Mouse (Mus musculus) heart, embryonic 14.5 days (tissue): ENCODE measurements around the gene Scn11a. TPM values are rescaled to one million over a fixed set of nuclear protein-coding genes. Genes with fewer than 3 reads are reported as not detected.

Experiments
- ATAC-seq: fragments of 200-750 bp; cut with Nextera tagmentation; 2 replicates; pipeline ENCODE4 v1.8.0; 2017; ENCODE audit warnings: low read depth, moderate TSS enrichment; ENCODE audit not compliant: insufficient number of reproducible peaks, insufficient read depth, low FRiP score
- H3K27ac ChIP-seq, 2 experiments: fragments of 200-500 bp in 1 of 2; fragments of 300-500 bp in 1 of 2; sonication (generic) in 1 of 2; replicated peaks in 1 of 2; 2 replicates each; pipeline ENCODE4 v1.5.1; 2012 to 2014; ENCODE audit warnings: low read depth in 2 of 2, low read length in 2 of 2, control low read depth in 1 of 2, mild to moderate bottlenecking in 1 of 2, mixed read lengths in 1 of 2; ENCODE audit not compliant: control insufficient read depth in 1 of 2, insufficient read depth in 1 of 2
- H3K27me3 ChIP-seq: fragments of 300-500 bp; sonication (generic); 2 replicates; pipeline ENCODE4 v1.6.1; 2014; ENCODE audit warnings: mild to moderate bottlenecking, low read length, control low read depth; ENCODE audit not compliant: control insufficient read depth, insufficient read depth
- H3K36me3 ChIP-seq: fragments of 300-500 bp; sonication (generic); 2 replicates; pipeline ENCODE4 v1.6.1; 2014; ENCODE audit warnings: mild to moderate bottlenecking, control low read depth, low read length, mixed read lengths; ENCODE audit not compliant: control insufficient read depth, insufficient read depth
- H3K4me1 ChIP-seq, 2 experiments: fragments of 200-500 bp in 1 of 2; fragments of 300-500 bp in 1 of 2; sonication (generic) in 1 of 2; 2 replicates each; pipeline ENCODE4 v1.6.1; 2012 to 2014; ENCODE audit warnings: low read length in 2 of 2, control low read depth in 1 of 2, mixed read lengths in 1 of 2; ENCODE audit not compliant: control insufficient read depth in 2 of 2, insufficient read depth in 2 of 2
- H3K4me2 ChIP-seq: fragments of 300-500 bp; sonication (generic); 2 replicates; pipeline ENCODE4 v1.6.1; 2014; ENCODE audit warnings: mild to moderate bottlenecking, low read length
- H3K4me3 ChIP-seq, 2 experiments: fragments of 200-500 bp in 1 of 2; fragments of 300-500 bp in 1 of 2; sonication (generic) in 1 of 2; 2 replicates each; pipeline ENCODE4 v1.5.1; 2012 to 2014; ENCODE audit warnings: low read length in 2 of 2, mild to moderate bottlenecking in 2 of 2, control low read depth in 1 of 2, low read depth in 1 of 2, moderate library complexity in 1 of 2; ENCODE audit not compliant: control insufficient read depth in 1 of 2, insufficient read depth in 1 of 2
- H3K9ac ChIP-seq: fragments of 300-500 bp; sonication (generic); 2 replicates; pipeline ENCODE4 v1.6.1; 2014; ENCODE audit warnings: mild to moderate bottlenecking, low read length
- H3K9me3 ChIP-seq: fragments of 300-500 bp; sonication (generic); 2 replicates; pipeline ENCODE4 v1.6.1; 2016; ENCODE audit warnings: low read length, control low read depth; ENCODE audit not compliant: control insufficient read depth
- WGBS: fragments of 180-500 bp; shearing (Covaris S2); extraction: QIAGEN DNeasy Blood & Tissue Kit; methylation state at CpG from one replicate; pipeline ENCODE4 v1.1.7; 2014; 5-methylcytosine and 5-hydroxymethylcytosine counted together
- polyA plus RNA-seq: library from polyadenylated mRNA; unstranded; fragments of >200 nt; fragmentation: Nextera tagmentation; extraction: Ambion mirVana; gene quantifications from 2 replicates; pipeline ENCODE4 v1.2.1, GENCODE M21; 2014

The Scn11a gene
- polyA plus RNA-seq, 1 experiment from 2014 or later, result not detected

GRCm38 (mm10) chr9:119725293-119725862 is 99.9 kb downstream of the Scn11a start:
- Histone ChIP-seq H3K4me2 (no peak overlapping the region), H3K9ac (no peak overlapping the region), H3K27me3 (no peaks in the 10 kb centered on the region; the same call in 1 of the 2 replicates), H3K36me3 (no peaks in the 10 kb centered on the region), H3K27ac (no peak overlapping the region), H3K4me1 (peaks cover 0 to 4% of the 10 kb centered on the region in 2 experiments; a peak in 1 of 4 replicates), H3K4me3 (no peak overlapping the region), H3K9me3 (no peaks in the 10 kb centered on the region)
- 76% methylated on average over 6 of the region's 6 CpGs for WGBS
- no peak; the same call in 1 of the 2 replicates for ATAC-seq

DNA sequence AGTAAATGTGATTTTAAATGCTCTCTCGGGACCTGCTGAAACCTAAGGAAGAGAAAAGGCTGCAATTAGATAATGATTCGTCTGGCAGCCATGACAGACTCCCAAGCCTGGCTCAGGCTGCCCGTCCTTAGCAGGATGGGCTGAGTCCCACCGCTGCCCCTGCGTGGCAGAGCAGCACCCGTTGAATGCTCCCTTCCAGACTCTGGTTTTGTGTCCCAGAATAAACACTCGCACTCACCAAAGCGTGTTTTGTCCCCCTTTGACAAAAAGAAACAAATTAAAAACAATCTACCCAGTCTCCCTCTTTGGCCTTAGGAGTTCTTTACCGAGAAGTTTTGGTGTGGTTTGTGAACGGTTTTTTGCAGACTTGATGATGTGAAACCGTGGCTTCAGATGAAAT is 106.0 kb downstream of the Scn11a start, which contains the start of gene Scn10a:
Gene Scn10a (minus strand): TSS at position 101 of the 400 bp plus-strand sequence.
- Histone ChIP-seq H3K27ac (no peak within 1 kb of the TSS), H3K36me3 (no peaks in the 10 kb centered on the region), H3K27me3 (no peaks in the 10 kb centered on the region; the same call in 1 of the 2 replicates), H3K9me3 (no peaks in the 10 kb centered on the region), H3K4me1 (no peaks in the 10 kb centered on the region), H3K4me2 (no peak within 1 kb of the TSS), H3K4me3 (no peak within 1 kb of the TSS), H3K9ac (no peak within 1 kb of the TSS)
- WGBS, result 79% methylated on average over 11 of the region's 11 CpGs
- no peak for ATAC-seq

DNA sequence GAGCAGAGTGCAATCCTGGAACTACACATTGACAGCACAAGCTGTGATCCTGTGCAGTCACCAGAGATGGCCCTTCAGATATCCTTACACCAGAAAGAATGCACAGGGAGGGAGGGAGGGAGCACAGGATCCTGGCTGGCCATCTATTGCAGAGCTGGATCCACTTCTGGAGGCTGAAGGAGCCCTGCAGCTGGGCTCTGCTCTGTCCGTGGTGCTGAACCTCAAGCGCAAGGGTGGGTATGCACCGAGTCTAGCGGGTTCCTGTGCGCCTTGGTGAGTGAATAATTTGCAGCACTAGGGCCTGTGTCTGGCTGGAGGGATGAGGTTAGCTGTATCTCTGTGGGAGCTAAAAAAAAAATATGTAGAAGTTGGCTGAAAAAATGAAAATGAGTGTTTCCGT is 118.6 kb downstream of the Scn11a start:
- no peaks in the 10 kb centered on the region for H3K27me3 ChIP-seq
- H3K4me3 ChIP-seq, result no peak overlapping the region
- H3K36me3 ChIP-seq, result no peaks in the 10 kb centered on the region
- no peaks in the 10 kb centered on the region for H3K9me3 ChIP-seq
- no peaks in the 10 kb centered on the region for H3K4me1 ChIP-seq
- H3K9ac ChIP-seq, result no peak overlapping the region
- no peak overlapping the region for H3K4me2 ChIP-seq
- H3K27ac ChIP-seq, result no peak overlapping the region
- 8% methylated on average over 6 of the region's 6 CpGs for WGBS
- no peak; the same call in 1 of the 2 replicates for ATAC-seq

Other genes with a start within 250 kb of the Scn11a start
- 7.9 and 10.0 TPM in 2 replicates for gene Scn5a, start 246.4 kb downstream of the Scn11a start, polyA plus RNA-seq
- gene Scn10a, start 106.1 kb downstream of the Scn11a start, polyA plus RNA-seq, result 1.1 and 1.4 TPM in 2 replicates
- gene Wdr48, start 69.4 kb upstream of the Scn11a start, polyA plus RNA-seq, result 36.1 and 38.9 TPM in 2 replicates
- gene Gorasp1, start 112.1 kb upstream of the Scn11a start, polyA plus RNA-seq, result 19.5 and 23.2 TPM in 2 replicates
- 0.07 and 0.49 TPM in 2 replicates for gene Ttc21a, start 112.2 kb upstream of the Scn11a start, polyA plus RNA-seq
- 1.7 and 3.2 TPM in 2 replicates for gene Csrnp1, start 159.2 kb upstream of the Scn11a start, polyA plus RNA-seq
- gene Xirp1, start 198.1 kb upstream of the Scn11a start, polyA plus RNA-seq, result 57.1 and 59.9 TPM in 2 replicates
- gene Cx3cr1, start 244.4 kb upstream of the Scn11a start, polyA plus RNA-seq, result 7.5 and 9.0 TPM in 2 replicates